Mouse (Mus musculus) brain, embryonic 14.5 days (tissue): ENCODE measurements around the gene Camsap1.

ENCODE experiments used
- CTCF ChIP-seq: fragments of 200-500 bp; IDR thresholded peaks from 2 replicates; pipeline ENCODE4 v1.5.1; 2012; ENCODE audit warnings: inconsistent platforms, mild to moderate bottlenecking, moderate library complexity, borderline replicate concordance; ENCODE audit not compliant: insufficient read depth, insufficient read length; ENCODE audit errors: extremely low read depth
- POLR2A ChIP-seq: fragments of 200-500 bp; IDR thresholded peaks from 2 replicates; pipeline ENCODE4 v1.6.1; 2012; ENCODE audit warnings: mild to moderate bottlenecking, inconsistent platforms, borderline replicate concordance; ENCODE audit not compliant: poor library complexity, insufficient read depth, insufficient read length, severe bottlenecking; ENCODE audit errors: extremely low read depth

DNA sequence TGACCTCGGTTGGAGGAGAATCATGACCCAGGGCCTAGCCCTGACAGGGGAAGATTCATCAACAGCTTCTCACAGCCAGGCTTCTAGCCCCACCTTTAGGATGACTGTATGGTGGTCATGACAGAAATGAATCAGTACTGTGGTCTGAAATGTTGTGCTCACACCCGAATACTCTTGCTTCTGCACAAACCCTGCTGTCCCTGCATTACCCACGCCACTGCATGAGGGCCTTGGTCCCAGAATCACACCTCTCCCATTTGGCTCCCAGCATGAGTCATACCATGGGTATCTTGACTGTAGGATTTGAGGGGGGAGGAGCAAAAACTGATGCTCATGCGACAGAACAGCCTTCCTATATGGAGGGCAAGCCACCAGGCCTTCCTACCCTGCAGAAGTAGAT lies 68.9 kb downstream of the Camsap1 start:
- TF ChIP-seq CTCF = no peak
- no peak for TF ChIP-seq POLR2A
